Mouse (Mus musculus) neutrophil, adult 5-6 weeks (primary cell): ENCODE results near the gene 0610010K14Rik. TPM values are rescaled to one million over a fixed set of nuclear protein-coding genes. Genes with fewer than 3 reads are reported as not detected.
A peak's percentile ranks its signal among the peaks of the same experiment; 100 is the strongest.

Experiments
- ATAC-seq: fragments of 151-379, 151-347 bp; 2 replicates; pipeline ENCODE4 v1.8.0; 2017; ENCODE audit warnings: mild to moderate bottlenecking, moderate TSS enrichment; ENCODE audit not compliant: insufficient number of reproducible peaks, poor library complexity, low FRiP score, severe bottlenecking; ENCODE audit errors: extremely low read depth
- total RNA-seq: library from RNA; stranded (forward); fragments of 200-1000 nt; gene quantifications from 2 replicates; pipeline ENCODE4 v1.2.3, GENCODE M21; 2017

Gene 0610010K14Rik
- total RNA-seq, 1 experiment from 2014 or later, result 21.9 TPM

DNA sequence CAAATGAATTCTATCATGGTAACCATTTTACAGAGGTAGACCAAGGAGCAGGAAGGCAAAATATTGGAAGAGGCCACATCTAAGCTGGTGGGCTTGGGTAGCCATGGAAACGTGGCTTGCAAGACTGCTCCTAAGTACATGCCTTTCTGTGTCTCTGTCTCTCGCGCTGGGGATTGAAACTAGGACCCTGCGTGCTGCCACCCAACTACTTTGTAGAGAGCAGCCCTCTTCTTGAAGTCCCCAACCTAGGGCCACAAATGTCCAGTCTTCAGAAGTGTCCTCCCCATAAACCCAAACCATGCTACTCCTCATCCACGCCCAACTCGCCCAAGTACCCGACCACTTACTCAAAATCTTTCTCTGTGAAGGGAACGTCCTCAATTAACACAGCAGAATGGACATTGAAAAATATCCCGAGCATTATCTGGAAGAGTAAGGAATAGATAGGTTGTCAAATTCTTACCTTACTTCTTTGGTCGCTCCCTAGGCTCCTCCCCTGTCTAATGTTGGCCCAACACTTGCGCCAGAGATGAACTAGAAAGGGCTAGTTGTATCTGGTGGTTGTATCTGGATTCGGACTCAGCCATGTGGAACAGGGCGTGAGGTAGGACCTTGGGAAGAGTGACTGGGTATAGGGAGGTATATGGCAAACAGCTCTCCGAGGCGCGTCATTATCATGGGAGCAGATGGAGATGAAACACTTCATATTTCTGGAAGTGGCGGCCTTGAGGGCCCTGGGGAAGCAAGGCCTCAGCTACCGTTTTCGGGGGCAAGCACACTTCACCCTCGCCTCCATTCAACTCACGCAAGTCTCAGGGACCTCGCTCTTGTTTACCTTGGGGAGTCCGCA lies 1.1 kb upstream of the 0610010K14Rik start:
- ATAC-seq, result no peak

DNA sequence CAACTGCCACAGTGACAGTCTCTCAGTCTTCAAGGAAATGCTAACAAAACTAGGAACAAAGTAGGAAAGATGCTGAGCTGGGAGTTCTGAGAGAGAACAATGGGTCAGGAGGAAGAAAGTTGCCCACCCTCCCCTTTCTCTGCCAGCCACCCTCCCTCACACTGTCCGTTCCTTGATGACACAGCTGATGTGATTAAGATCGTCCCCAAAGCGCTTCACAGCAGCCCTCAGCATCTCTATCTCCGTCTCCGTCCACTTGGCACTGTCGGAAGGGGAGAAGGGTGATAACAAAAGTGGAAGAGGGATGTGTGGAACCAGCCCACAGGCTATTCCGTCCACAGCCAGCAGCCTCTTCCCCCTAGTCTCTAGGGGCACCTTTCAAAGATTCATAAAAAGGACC lies 997 bp downstream of the 0610010K14Rik start:
- ATAC-seq, result no peak

- ATAC-seq, result no peak
These were observed 2.3 kb downstream of the 0610010K14Rik start for GRCm38 (mm10) chr11:70235254-70235900.

DNA sequence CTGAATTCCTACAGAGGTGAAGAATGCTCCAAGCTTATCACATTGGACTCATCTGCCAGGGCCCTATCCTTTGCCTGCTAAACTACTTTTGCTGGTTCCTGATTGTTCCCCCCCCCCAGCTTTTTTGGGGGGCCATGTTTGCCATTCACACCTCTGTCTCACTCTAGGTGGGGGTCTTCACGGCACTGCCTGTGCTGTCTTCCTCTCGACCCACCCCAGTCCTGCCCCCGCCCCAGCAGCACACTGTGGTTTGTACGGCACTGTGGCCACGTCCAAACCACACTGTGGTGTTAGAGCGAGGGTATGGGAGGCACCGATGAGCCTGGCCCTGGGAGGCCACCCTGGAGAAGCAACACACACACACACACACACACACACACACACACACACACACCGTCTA lies 3.2 kb downstream of the 0610010K14Rik start:
- ATAC-seq, result no peak

DNA sequence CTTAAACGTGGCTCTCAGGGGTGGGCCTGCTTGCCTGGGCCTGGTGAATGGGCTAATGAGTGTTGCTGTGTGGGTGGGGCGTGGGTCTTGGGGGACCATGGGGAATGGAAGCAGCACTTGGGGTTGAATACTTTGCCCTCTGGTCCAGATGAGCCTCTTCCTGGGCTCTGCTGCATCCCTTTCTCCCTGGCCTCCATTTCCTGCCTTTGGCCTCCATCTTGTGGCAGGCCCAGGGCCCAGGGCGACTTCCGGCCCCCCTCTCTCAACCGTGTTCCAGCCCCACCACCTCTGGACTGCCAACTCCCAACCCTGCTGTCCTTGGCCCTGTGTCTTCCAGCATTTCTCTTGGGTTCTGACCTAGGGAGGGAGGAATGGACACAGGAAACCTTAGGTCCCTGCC lies 3.7 kb downstream of the 0610010K14Rik start:
- ATAC-seq, result no peak

GRCm38 (mm10) chr11:70233016-70233415 lies 4.7 kb downstream of the 0610010K14Rik start:
- ATAC-seq, result no peak

GRCm38 (mm10) chr11:70232546-70232945 lies 5.2 kb downstream of the 0610010K14Rik start:
- no peak for ATAC-seq

DNA sequence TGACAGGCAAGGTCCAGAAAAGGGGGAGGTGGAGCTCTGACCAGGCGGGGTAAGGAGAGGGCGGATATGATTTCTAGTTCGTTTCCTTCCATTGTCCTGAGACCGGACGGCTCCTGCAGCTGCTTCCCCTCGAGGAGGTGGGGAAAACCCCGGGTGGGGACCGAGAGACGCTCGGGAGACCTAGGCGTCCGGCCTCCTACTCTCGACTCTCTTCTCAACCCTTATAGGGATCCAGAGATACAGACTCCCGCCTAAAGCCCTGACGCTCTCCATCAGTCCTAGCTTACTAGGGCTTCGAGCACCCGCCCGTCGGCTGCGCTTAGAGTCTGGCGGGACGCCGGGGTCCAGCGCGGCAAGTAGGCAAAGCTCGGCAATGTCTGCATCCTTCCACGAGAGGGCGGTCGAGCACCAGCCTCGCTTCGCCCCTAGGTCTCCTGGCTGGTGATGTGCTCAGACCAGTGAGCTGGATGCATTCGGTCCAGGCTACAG lies 7.4 kb downstream of the 0610010K14Rik start:
- ATAC-seq, result peak; percentile 86

GRCm38 (mm10) chr11:70229260-70230010 lies 8.3 kb downstream of the 0610010K14Rik start, which contains the start of gene Bcl6b:
TSS of gene Bcl6b (minus strand) at chr11:70229798.
- no peak for ATAC-seq

GRCm38 (mm10) chr11:70228828-70229227 lies 8.9 kb downstream of the 0610010K14Rik start:
- ATAC-seq, result peak; percentile 52; the same call in 1 of the 2 replicates

DNA sequence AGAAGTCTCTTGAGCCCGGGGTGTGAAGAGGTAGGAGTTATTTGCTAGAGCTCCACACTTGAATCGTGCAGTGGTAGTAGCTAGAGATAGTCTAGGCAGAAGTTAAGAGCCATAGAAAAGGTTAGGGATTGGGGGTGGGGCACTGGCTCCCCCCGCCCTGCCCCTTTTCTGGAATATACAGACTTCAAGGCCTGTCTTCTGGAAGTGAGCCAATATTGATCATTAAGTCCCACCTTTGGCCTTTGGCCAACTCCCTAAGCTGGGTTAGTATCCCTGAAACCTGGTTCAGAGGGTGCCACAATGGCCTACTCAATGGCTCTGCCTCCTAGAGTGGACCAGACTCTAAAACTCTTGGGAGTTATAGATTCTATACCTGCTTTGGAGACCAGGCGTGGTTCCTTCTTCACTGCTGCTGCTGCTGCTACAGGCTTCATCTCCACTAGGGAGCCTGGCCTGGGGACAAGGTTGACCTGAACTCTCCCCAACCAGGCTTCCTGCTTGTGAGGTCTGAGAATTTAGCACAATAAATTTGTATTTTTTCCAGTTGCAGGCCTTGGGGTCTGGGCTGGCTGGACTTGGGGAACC lies 10.0 kb downstream of the 0610010K14Rik start:
- no peak for ATAC-seq

DNA sequence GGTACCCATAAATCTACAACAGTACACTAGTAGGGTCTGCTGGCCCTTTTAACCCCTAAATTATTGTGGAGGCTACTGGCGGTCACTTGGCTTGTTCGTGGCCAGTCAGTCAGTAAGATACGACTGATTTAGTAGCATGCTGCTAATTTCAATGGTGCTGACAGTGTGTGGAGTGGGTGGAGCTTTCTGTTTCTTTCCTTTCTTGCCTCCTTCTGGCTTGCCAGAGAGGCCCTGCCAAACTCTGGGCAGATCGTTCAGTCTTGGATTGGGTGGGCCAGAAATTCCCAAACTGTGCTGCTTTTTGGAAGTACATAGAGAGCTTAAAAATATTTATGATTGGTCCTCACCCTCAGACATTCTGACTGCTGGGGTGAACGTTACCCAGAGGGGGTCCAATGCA lies 10.6 kb downstream of the 0610010K14Rik start:
- ATAC-seq, result no peak

DNA sequence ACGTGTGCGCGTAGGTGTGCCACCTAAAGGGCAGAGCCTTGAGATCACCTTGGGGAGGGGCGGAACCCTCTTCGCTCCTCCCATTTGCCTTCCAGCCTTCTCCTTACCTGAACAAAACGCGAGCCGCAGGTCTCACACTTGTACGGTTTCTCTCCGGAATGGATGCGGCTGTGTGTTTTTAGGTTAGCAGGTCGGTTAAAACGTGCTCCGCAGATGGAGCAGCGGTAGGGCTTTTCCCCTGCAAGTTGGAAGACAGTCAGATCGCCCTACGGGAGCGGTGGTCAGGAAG lies 11.2 kb downstream of the 0610010K14Rik start:
- no peak for ATAC-seq

DNA sequence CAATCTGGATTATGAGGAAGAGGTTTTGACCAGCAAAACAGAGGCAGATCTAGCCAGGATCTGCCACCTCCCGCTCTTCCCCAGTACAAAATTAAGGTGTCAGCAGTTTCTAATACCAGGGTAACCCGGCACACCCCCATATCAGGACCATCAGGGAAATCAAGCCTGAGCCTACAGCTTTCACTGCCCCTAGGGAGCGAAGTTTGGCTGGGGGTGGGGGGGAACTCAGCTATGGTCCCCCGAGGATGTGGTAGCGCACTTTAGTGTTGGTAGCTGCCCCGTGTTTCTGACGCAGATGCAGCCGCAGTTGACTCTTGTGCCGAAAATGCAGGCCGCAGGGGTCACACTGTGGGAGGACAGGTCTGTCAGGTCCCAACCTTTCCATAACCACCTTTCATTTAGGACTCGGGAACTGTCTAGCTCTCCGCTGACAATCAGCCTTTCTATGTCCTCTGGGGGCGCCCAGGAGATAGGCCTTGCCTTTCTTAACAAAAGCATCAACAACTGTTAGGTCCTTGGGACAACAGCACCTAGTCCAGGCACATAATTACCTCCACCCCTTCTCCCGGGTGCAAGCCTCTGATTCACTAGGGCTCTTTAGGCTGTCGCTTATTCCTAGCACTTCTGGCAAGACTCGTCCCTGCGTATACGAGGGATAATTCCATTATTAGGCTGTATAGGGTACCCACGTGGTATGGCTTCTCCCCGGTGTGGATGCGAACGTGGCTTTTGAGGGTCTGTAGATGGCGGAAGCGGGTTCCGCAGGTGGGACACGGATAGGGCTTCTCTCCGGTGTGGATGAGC lies 11.7 kb downstream of the 0610010K14Rik start:
- no peak for ATAC-seq

GRCm38 (mm10) chr11:70223724-70224123 lies 14.0 kb downstream of the 0610010K14Rik start:
- no peak for ATAC-seq

- ATAC-seq, result no peak
These were observed 15.9 kb downstream of the 0610010K14Rik start for GRCm38 (mm10) chr11:70221603-70222500.

DNA sequence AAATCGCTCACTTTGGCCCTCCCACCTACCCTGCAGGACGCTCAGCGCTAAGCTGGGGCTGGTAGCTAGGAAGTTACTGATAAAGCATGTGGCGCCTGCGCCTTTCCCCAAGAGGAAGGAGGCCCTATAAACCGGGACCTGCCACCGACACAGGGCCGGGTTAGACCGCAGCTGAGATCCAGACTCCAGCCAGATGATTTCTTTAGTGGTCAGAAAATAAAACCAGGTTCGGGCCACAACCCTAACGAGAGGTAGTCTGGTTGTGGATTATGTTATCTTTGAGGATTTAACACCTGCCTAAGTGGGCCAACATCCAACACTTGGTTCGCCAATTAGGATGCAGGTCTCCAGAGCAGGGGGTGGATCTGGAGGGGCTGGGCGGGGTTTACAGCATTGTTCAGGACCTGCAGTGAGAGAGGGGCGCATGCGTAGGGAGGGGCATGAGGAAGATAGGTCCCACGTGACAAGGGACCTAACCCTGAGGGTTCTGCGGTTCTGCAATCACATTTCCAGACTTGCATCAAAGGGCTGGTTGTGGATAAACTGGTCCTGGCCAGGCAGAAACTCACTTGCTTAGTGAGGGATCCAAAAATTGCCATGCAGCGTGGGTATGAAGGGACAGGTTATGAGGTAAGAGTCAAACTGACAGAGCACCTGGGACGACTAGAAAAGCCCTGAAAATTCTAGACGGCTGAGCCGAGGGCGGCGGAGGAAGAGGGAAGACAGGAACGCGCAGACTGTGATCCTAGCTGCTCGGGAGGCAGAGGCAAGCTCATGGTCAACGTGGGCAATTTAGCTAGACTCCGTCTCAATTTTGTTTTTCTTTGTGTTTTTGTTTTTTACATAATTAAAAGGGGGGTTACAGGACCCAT lies 16.7 kb downstream of the 0610010K14Rik start, which contains the start of gene Slc16a13:
Gene Slc16a13 (minus strand): TSS at position 334 of the 872 bp plus-strand sequence.
- peak; percentile 84 for ATAC-seq
